Mouse (Mus musculus): ENCODE measurements around the gene Psg25. TPM values are rescaled to one million over a fixed set of nuclear protein-coding genes. Genes with fewer than 3 reads are reported as not detected.
"Not testable (repeated sequence)": the region's sequence is repeated elsewhere in the genome, so short reads cannot be mapped to it uniquely, and the experiment has no call there.

Gene Psg25
- 0.06 TPM in 1 of 2 replicates, not detected in the other for polyA plus RNA-seq (2016; fragmentation: Nextera tagmentation; extraction: Ambion mirVana)

DNA sequence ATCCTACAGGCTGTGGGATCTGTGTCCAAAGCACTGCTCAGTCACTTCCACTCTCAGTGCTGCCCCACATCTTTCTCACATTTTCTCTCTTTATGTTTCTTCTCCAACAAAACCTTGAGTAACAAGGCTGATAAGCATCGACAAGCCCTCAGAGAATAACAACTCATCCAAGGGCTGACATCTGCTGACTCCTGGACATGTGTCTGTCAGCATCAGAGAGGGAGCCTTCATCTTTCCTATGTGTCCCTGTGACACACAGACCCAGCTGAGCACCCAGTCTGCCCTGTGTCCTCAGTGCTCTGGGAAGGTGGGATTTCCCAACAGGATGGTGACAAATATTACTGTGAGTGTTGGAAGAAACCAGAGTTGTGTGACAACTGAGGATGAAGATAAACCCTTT lies at the start of gene Psg25:
Gene Psg25 (minus strand): TSS at position 101 of the 400 bp plus-strand sequence.
- no peaks in the 10 kb centered on the region for H3K9me3 ChIP-seq
- no peaks in the 10 kb centered on the region for H3K4me1 ChIP-seq
- H3K9ac ChIP-seq = no peak within 1 kb of the TSS
- no peak within 1 kb of the TSS for H3K4me2 ChIP-seq (replicated peaks)
- H3K4me3 ChIP-seq = no peak within 1 kb of the TSS
- H3K27ac ChIP-seq = no peak within 1 kb of the TSS
- H3K27me3 ChIP-seq (replicated peaks) = no peaks in the 10 kb centered on the region
- 83% methylated on average over 1 of the region's 1 CpGs for WGBS
- no peak for ATAC-seq (ENCODE audit: low FRiP score, low read depth)
- no peaks in the 10 kb centered on the region for H3K36me3 ChIP-seq

DNA sequence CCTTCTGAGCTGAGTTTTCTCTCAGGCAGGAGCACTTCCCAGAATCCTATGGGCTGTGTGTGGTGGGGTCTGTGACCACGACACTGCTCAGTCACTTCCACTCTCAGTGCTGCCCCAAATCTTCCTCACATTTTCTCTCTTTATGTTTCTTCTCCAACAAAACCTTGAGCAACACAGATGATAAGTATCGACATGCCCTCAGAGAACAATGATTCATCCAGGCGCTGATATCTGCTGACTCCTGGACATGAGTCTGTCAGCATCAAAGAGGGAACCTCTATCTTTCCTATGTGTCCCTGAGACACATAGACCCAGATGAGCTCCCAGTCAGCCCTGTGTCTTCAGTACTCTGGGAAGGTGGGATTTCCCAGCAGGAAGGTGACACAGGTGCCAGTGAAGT lies 35.1 kb upstream of the Psg25 start, which contains the start of gene Psg27:
Gene Psg27 (minus strand): TSS at position 101 of the 400 bp plus-strand sequence.
- no peak within 1 kb of the TSS for H3K27ac ChIP-seq
- ATAC-seq (ENCODE audit: low FRiP score, low read depth) = no peak
- 83% methylated on average over 3 of the region's 3 CpGs for WGBS
- no peaks in the 10 kb centered on the region for H3K27me3 ChIP-seq (replicated peaks)
- H3K9ac ChIP-seq = no peak within 1 kb of the TSS
- H3K4me2 ChIP-seq (replicated peaks) = no peak within 1 kb of the TSS
- H3K4me1 ChIP-seq = no peaks in the 10 kb centered on the region
- no peak within 1 kb of the TSS for H3K4me3 ChIP-seq
- H3K36me3 ChIP-seq = no peaks in the 10 kb centered on the region
- no peaks in the 10 kb centered on the region for H3K9me3 ChIP-seq

GRCm38 (mm10) chr7:18559850-18560249 lies 27.8 kb upstream of the Psg25 start:
- no peak overlapping the region for H3K27ac ChIP-seq
- H3K9me3 ChIP-seq = no peaks in the 10 kb centered on the region
- no peak overlapping the region for H3K4me2 ChIP-seq (replicated peaks)
- no peak overlapping the region for H3K4me3 ChIP-seq
- ATAC-seq (ENCODE audit: low FRiP score, low read depth) = no peak
- H3K36me3 ChIP-seq = no peaks in the 10 kb centered on the region
- H3K9ac ChIP-seq = no peak overlapping the region
- H3K27me3 ChIP-seq (replicated peaks) = no peaks in the 10 kb centered on the region
- no peaks in the 10 kb centered on the region for H3K4me1 ChIP-seq

- WGBS = 77% methylated on average over 3 of the region's 3 CpGs
- H3K4me2 ChIP-seq (replicated peaks); H3K9me3 ChIP-seq; ATAC-seq (ENCODE audit: low FRiP score, low read depth); H3K27me3 ChIP-seq (replicated peaks); H3K36me3 ChIP-seq; H3K27ac ChIP-seq; H3K4me3 ChIP-seq; H3K9ac ChIP-seq; H3K4me1 ChIP-seq: not testable (repeated sequence)
These were observed 23.7 kb upstream of the Psg25 start for GRCm38 (mm10) chr7:18555751-18556150.

DNA sequence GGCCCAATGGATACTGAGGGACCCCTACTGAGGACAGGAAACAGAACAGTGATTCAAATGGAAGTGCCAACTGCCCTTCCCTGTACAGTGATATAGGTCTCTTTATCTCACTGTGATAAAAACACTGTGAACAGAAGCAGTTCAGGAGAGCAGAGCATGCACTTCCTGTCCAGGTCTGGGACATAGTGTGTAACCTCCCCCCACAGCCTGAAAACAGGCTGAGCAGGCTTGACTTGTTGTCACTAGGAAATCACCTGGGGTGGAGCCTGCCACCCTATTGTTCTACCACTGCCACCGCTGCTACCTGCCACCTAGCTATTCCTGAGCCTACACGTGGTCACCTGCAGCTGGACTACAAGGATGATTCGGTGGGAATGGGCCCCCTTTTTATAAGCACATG lies 1.4 kb upstream of the Psg25 start:
- Histone ChIP-seq H3K27me3 (replicated peaks) (no peaks in the 10 kb centered on the region), H3K4me3 (no peak overlapping the region), H3K4me2 (replicated peaks) (no peak overlapping the region), H3K36me3 (no peaks in the 10 kb centered on the region), H3K9me3 (0 out of 2 replicates have a peak, but pooled peaks cover 7% of the 10 kb centered on the region), H3K9ac (no peak overlapping the region), H3K27ac (no peak overlapping the region), H3K4me1 (no peaks in the 10 kb centered on the region)
- 66% methylated on average over 3 of the region's 3 CpGs for WGBS
- no peak for ATAC-seq (ENCODE audit: low FRiP score, low read depth)

GRCm38 (mm10) chr7:18524668-18525067 lies 7.4 kb downstream of the Psg25 start:
- no peaks in the 10 kb centered on the region for H3K36me3 ChIP-seq
- no peak overlapping the region for H3K4me2 ChIP-seq (replicated peaks)
- no peak for ATAC-seq (ENCODE audit: low FRiP score, low read depth)
- no peaks in the 10 kb centered on the region for H3K4me1 ChIP-seq
- no peak overlapping the region for H3K9ac ChIP-seq
- H3K27me3 ChIP-seq (replicated peaks) = no peaks in the 10 kb centered on the region
- H3K4me3 ChIP-seq = no peak overlapping the region
- WGBS = 95% methylated on average over 8 of the region's 8 CpGs
- 0 out of 2 replicates have a peak, but pooled peaks cover 5% of the 10 kb centered on the region for H3K9me3 ChIP-seq
- no peak overlapping the region for H3K27ac ChIP-seq

DNA sequence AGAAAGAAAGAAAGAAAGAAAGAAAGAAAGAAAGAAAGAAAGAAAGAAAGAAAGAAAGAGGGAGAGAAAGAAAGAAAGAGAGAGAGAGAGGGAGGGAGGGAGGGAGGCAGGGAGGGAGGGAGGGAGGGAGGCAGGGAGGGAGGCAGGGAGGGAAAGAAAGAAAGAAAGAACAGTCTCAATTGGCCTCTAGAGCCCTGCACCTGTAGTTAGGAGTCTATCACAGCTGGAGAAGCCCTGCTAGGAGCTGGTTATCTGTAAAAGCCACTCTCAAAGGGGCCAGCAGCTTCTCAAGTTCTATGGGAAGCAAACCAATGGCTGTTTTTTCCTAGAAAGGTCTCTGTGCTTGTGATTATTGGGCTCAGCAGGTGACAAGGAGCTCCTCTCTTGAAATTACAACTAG lies 19.2 kb downstream of the Psg25 start:
- H3K9me3 ChIP-seq; H3K4me1 ChIP-seq; H3K36me3 ChIP-seq; H3K27ac ChIP-seq; H3K9ac ChIP-seq; H3K27me3 ChIP-seq (replicated peaks); ATAC-seq (ENCODE audit: low FRiP score, low read depth); H3K4me2 ChIP-seq (replicated peaks); H3K4me3 ChIP-seq: not testable (repeated sequence)

DNA sequence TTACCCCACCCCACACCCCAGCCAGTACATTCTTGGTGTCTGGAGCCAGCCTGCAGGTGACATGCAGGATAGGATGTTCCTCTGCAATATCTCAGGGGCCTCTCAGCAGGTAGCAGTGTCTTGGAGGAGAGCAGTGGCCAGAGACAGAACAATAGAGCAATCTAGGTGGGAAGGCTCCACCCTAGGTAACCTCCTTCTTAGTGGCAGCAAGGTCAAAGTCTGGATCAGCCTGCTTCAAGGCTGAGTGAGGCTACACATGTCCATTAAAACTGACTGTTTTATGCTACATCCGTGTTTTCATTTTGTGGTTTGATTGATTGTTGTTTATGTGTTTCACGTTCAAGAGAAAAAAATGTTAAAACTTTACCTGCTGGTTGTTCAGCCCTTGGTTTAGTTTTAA lies 19.7 kb downstream of the Psg25 start:
- not testable (repeated sequence) for H3K9me3 ChIP-seq; ATAC-seq (ENCODE audit: low FRiP score, low read depth); H3K9ac ChIP-seq; H3K36me3 ChIP-seq; H3K27me3 ChIP-seq (replicated peaks); H3K27ac ChIP-seq; H3K4me1 ChIP-seq; H3K4me3 ChIP-seq; H3K4me2 ChIP-seq (replicated peaks)
- WGBS = 57% methylated on average over 2 of the region's 2 CpGs

GRCm38 (mm10) chr7:18511479-18511878 lies 20.6 kb downstream of the Psg25 start:
- Histone ChIP-seq H3K36me3 (no peaks in the 10 kb centered on the region), H3K4me2 (replicated peaks) (no peak overlapping the region), H3K4me1 (no peaks in the 10 kb centered on the region), H3K9ac (no peak overlapping the region), H3K4me3 (no peak overlapping the region), H3K27ac (no peak overlapping the region), H3K9me3 (no peaks in the 10 kb centered on the region), H3K27me3 (replicated peaks) (no peaks in the 10 kb centered on the region)
- no peak for ATAC-seq (ENCODE audit: low FRiP score, low read depth)
- 24% methylated on average over 9 of the region's 9 CpGs for WGBS

GRCm38 (mm10) chr7:18484077-18484476 lies 48.0 kb downstream of the Psg25 start, which contains the start of gene Psg26:
Psg26 (minus strand) TSS chr7:18484177.
- no peaks in the 10 kb centered on the region for H3K4me1 ChIP-seq
- 72% methylated on average over 1 of the region's 1 CpGs for WGBS
- no peaks in the 10 kb centered on the region for H3K27me3 ChIP-seq (replicated peaks)
- no peak within 1 kb of the TSS for H3K27ac ChIP-seq
- H3K4me3 ChIP-seq = no peak within 1 kb of the TSS
- no peaks in the 10 kb centered on the region for H3K36me3 ChIP-seq
- H3K9me3 ChIP-seq = 0 out of 2 replicates have a peak, but pooled peaks cover 11% of the 10 kb centered on the region
- H3K4me2 ChIP-seq (replicated peaks) = no peak within 1 kb of the TSS
- H3K9ac ChIP-seq = no peak within 1 kb of the TSS
- no peak for ATAC-seq (ENCODE audit: low FRiP score, low read depth)

Other genes with a start within 250 kb of the Psg25 start
- not detected in 2 replicates for gene Psg18, start 177.3 kb downstream of the Psg25 start, polyA plus RNA-seq (2016; fragmentation: Nextera tagmentation; extraction: Ambion mirVana)
- not detected in 2 replicates for gene Psg28, start 100.2 kb downstream of the Psg25 start, polyA plus RNA-seq (2016; fragmentation: Nextera tagmentation; extraction: Ambion mirVana)
- gene Psg26, start 48.1 kb downstream of the Psg25 start, polyA plus RNA-seq (2016; fragmentation: Nextera tagmentation; extraction: Ambion mirVana) = not detected in 2 replicates
- not detected in 2 replicates for gene Psg27, start 35.0 kb upstream of the Psg25 start, polyA plus RNA-seq (2016; fragmentation: Nextera tagmentation; extraction: Ambion mirVana)
- not detected in 2 replicates for gene Psg23, start 84.2 kb upstream of the Psg25 start, polyA plus RNA-seq (2016; fragmentation: Nextera tagmentation; extraction: Ambion mirVana)
- not detected in 2 replicates for gene Psg21, start 124.5 kb upstream of the Psg25 start, polyA plus RNA-seq (2016; fragmentation: Nextera tagmentation; extraction: Ambion mirVana)
- not detected in 2 replicates for gene Psg20, start 153.9 kb upstream of the Psg25 start, polyA plus RNA-seq (2016; fragmentation: Nextera tagmentation; extraction: Ambion mirVana)
- gene Psg22, start 185.8 kb upstream of the Psg25 start, polyA plus RNA-seq (2016; fragmentation: Nextera tagmentation; extraction: Ambion mirVana) = not detected in 2 replicates

Measured in neural tube, embryonic 12.5 days (tissue).